Mouse (Mus musculus) CD4-positive naive resting alpha-beta T cell, adult 76 days (primary cell): ENCODE results near the gene Btbd35f3. TPM values are rescaled to one million over a fixed set of nuclear protein-coding genes. Genes with fewer than 3 reads are reported as not detected.

Experiments
- total RNA-seq: library from RNA; stranded (reverse); gene quantifications from one replicate; pipeline ENCODE4 v1.2.4, GENCODE M21; 2023

Gene Btbd35f3
- total RNA-seq, result not detected

GRCm38 (mm10) chrX:4037374-4037773, at the start of gene Btbd35f3:
Gene Btbd35f3 (plus strand): TSS chrX:4037674.

Other genes starting within 250 kb of the Btbd35f3 start
- gene Btbd35f16, start 80.7 kb upstream of the Btbd35f3 start, total RNA-seq, result not detected
- gene Btbd35f28, start 158.9 kb downstream of the Btbd35f3 start, total RNA-seq, result not detected